Mouse (Mus musculus) frontal cortex, adult 2 months (tissue): ENCODE data around the gene Pm20d2. TPM values are rescaled to one million over a fixed set of nuclear protein-coding genes. Genes with fewer than 3 reads are reported as not detected.

Experiments used
- DNase-seq, 2 experiments: peaks; one replicate each; pipeline ENCODE4 v3.0.0; 2022; ENCODE audit warnings: low spot score in 1 of 2; ENCODE audit errors: extremely low spot score in 1 of 2
- polyA plus RNA-seq: library from polyadenylated mRNA; depleted of rRNA; stranded (reverse); fragments of >200 nt; gene quantifications from 2 replicates; pipeline ENCODE4 v1.2.3, GENCODE M21; 2012; rRNA removed

The Pm20d2 gene
- polyA plus RNA-seq, 1 experiment, result 4.5 TPM

DNA sequence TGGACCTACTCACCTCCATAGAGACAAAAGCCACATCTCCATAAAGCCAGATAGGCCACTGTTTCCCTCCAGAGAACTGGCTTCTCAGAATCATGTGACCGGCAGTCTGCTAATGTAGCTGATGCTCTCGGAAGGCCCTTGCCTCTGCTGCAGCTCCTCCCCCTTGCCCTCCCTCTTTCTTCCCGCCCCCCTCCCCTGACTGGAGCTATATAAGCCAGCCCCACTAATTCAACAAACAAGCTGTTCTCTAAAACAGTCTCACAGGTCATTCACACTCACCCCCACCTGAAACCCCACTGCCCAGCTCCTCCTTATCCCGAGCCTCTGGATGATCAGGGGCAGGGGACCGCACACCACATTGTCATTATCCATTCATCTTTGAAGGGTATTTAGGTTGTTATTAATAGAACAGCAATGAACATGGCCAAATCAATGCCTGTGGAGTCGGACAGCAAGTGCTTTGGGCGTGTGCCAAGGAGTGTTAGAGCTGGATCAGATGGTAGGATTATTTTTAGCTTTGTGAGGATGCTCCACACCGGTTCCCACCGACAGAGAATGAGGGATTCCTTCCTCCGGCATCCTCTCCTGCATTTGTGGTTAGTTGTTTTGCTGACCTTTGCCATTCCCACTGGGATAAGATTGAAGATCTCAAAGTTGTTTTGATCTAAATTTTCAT lies 64.0 kb downstream of the Pm20d2 start:
- peak in 1 of 2 experiments; percentile 12 for DNase-seq

DNA sequence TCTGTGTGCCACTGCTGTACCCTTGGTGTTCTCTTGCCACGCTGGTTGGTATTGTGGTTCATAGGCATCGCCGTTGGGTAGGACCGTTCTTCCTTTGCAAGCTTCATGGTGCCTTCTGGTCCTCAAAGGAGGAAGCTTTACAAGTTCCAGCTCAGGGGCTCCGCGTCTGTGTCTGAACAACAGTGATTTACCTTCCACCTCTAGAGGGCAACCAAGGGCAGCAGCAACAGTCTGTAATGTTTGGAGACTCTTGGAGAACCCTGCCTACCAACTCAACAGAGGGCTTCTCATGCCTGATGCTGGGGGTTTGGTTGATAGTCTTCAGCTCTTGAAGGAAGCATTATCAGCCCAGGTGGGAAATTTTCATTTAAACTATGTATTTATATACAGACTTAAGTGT lies 65.0 kb downstream of the Pm20d2 start:
- DNase-seq, result peak in 1 of 2 experiments; percentile 69

Other genes with a start within 250 kb of the Pm20d2 start
- gene Ankrd6, start 238.9 kb downstream of the Pm20d2 start, polyA plus RNA-seq, result 31.0 and 31.3 TPM in 2 replicates
- 109 and 129 TPM in 2 replicates for gene Rragd, start 206.7 kb downstream of the Pm20d2 start, polyA plus RNA-seq
- gene Ube2j1, start 158.3 kb downstream of the Pm20d2 start, polyA plus RNA-seq, result 52.2 and 54.4 TPM in 2 replicates
- 0.42 and 0.57 TPM in 2 replicates for gene Gabrr2, start 126.7 kb downstream of the Pm20d2 start, polyA plus RNA-seq
- 0.23 and 0.26 TPM in 2 replicates for gene Gabrr1, start 57.2 kb downstream of the Pm20d2 start, polyA plus RNA-seq
- 19.6 and 21.3 TPM in 2 replicates for gene Srsf12, start 19.3 kb upstream of the Pm20d2 start, polyA plus RNA-seq
- gene Pnrc1, start 100.4 kb upstream of the Pm20d2 start, polyA plus RNA-seq, result 53.9 and 54.9 TPM in 2 replicates
- 11.4 and 12.4 TPM in 2 replicates for gene Rngtt, start 120.6 kb upstream of the Pm20d2 start, polyA plus RNA-seq